Mouse (Mus musculus) heart, postnatal 14 days (tissue): ENCODE data around the gene Srbd1. TPM values are rescaled to one million over a fixed set of nuclear protein-coding genes. Genes with fewer than 3 reads are reported as not detected.
A peak's percentile ranks its signal among the peaks of the same experiment; 100 is the strongest.

Experiments used
- DNase-seq, 2 experiments: peaks; one replicate each; pipeline ENCODE4 v3.0.0; 2021 to 2022
- intact Hi-C: fragments of 180-260 bp; cut with DNase I; formaldehyde crosslinking; loops from one replicate; pipeline ENCODE4 v1.15.1; 2025
- total RNA-seq, 2 experiments: library from RNA; stranded (reverse); gene quantifications; 2 replicates each; pipeline ENCODE4 v1.2.3; 2021

Srbd1 gene
- total RNA-seq, 2 experiments from 2014 or later: 12.0 to 13.0 TPM

GRCm38 (mm10) chr17:85995086-85995485, 149.9 kb downstream of the Srbd1 start:
- intact Hi-C loops: no loop called here
- peak; percentile 19 to 43 for DNase-seq

GRCm38 (mm10) chr17:85989058-85989769, 155.8 kb downstream of the Srbd1 start:
- intact Hi-C loops: no loop called here
- DNase-seq: no peak

- intact Hi-C loops: no loop called here
- no peak for DNase-seq
These were observed 157.4 kb downstream of the Srbd1 start for GRCm38 (mm10) chr17:85987531-85987930.

- no peak for DNase-seq
- intact Hi-C loops: no loop called here
These were observed 158.4 kb downstream of the Srbd1 start for GRCm38 (mm10) chr17:85986624-85987023.

GRCm38 (mm10) chr17:85986181-85986580, 158.8 kb downstream of the Srbd1 start:
- no peak for DNase-seq
- intact Hi-C loops: no loop called here

GRCm38 (mm10) chr17:85985131-85985530, 159.8 kb downstream of the Srbd1 start:
- no peak for DNase-seq
- intact Hi-C loops: no loop called here

GRCm38 (mm10) chr17:85982271-85982670, 162.7 kb downstream of the Srbd1 start:
- intact Hi-C loops: no loop called here
- DNase-seq: no peak

- intact Hi-C loops: no loop called here
- DNase-seq: no peak
These were observed 163.1 kb downstream of the Srbd1 start for GRCm38 (mm10) chr17:85981869-85982268.

- intact Hi-C loops: no loop called here
- DNase-seq: no peak
These were observed 166.1 kb downstream of the Srbd1 start for GRCm38 (mm10) chr17:85978876-85979275.

GRCm38 (mm10) chr17:85975077-85975476, 169.9 kb downstream of the Srbd1 start:
- DNase-seq: peak in 1 of 2 experiments; percentile 19
- intact Hi-C loops: no loop called here

GRCm38 (mm10) chr17:85974591-85974990, 170.4 kb downstream of the Srbd1 start:
- intact Hi-C loops: no loop called here
- no peak for DNase-seq

- no peak for DNase-seq
- intact Hi-C loops: no loop called here
These were observed 173.9 kb downstream of the Srbd1 start for GRCm38 (mm10) chr17:85971120-85971519.

GRCm38 (mm10) chr17:85961653-85962052, 183.3 kb downstream of the Srbd1 start:
- DNase-seq: no peak
- intact Hi-C loops: no loop called here

GRCm38 (mm10) chr17:85951771-85952170, 193.2 kb downstream of the Srbd1 start:
- intact Hi-C loops: no loop called here
- no peak for DNase-seq

GRCm38 (mm10) chr17:85949919-85950505, 195.0 kb downstream of the Srbd1 start:
- no peak for DNase-seq

GRCm38 (mm10) chr17:85948911-85949909, 195.8 kb downstream of the Srbd1 start:
- DNase-seq: peak; percentile 24 to 44

More at GRCm38 (mm10) chr17:85949919-85950505, 195.0 kb downstream of the Srbd1 start:
- intact Hi-C loops: no loop called here

GRCm38 (mm10) chr17:85944726-85945125, 200.2 kb downstream of the Srbd1 start:
- no peak for DNase-seq
- intact Hi-C loops: no loop called here

More at GRCm38 (mm10) chr17:85948911-85949909, 195.8 kb downstream of the Srbd1 start:
- intact Hi-C loops: no loop called here

GRCm38 (mm10) chr17:85943994-85944640, 200.9 kb downstream of the Srbd1 start:
- intact Hi-C loops: no loop called here
- DNase-seq: no peak

- intact Hi-C loops: no loop called here
- no peak for DNase-seq
These were observed 201.4 kb downstream of the Srbd1 start for GRCm38 (mm10) chr17:85943551-85943981.

GRCm38 (mm10) chr17:85943071-85943470, 201.9 kb downstream of the Srbd1 start:
- intact Hi-C loops: no loop called here

More at GRCm38 (mm10) chr17:85943071-85943470, 201.9 kb downstream of the Srbd1 start:
- DNase-seq: no peak
